Mouse (Mus musculus): ENCODE measurements around the gene 1700021F07Rik. TPM values are rescaled to one million over a fixed set of nuclear protein-coding genes. Genes with fewer than 3 reads are reported as not detected.

The 1700021F07Rik gene
- polyA plus RNA-seq, 1 experiment from 2014 or later = not detected

- 83% methylated on average over 18 of the region's 18 CpGs for WGBS
- Histone ChIP-seq H3K4me1 (peaks cover 18% of the 10 kb centered on the region), H3K36me3 (no peaks in the 10 kb centered on the region)
Observed at GRCm38 (mm10) chr2:173535390-173535789, 13.0 kb downstream of the 1700021F07Rik start.

DNA sequence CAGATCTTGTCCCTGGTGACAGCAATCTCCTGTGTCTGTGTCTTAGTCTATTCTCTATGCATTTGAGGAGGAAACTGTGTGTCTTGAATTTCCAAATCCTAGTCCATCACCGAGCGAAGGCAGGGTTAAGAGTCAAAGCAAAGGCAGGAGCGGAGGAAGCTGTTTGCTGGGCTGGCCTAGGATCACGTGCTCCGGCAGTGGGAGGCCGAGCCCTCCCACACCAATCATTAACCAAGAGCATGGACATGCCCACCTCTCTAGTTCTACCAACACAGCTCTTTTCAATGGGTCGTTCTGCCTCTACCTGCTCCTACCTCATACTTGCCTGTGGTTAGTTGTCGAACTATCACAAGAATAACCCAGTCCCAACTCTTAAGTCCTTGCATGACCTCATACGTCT lies 13.5 kb downstream of the 1700021F07Rik start:
- Histone ChIP-seq H3K4me1 (peaks cover 18% of the 10 kb centered on the region), H3K4me3 (replicated peaks) (no peak overlapping the region), H3K27ac (replicated peaks) (no peak overlapping the region), H3K27me3 (no peaks in the 10 kb centered on the region), H3K36me3 (no peaks in the 10 kb centered on the region), H3K4me2 (replicated peaks) (no peak overlapping the region), H3K9ac (no peak overlapping the region), H3K9me3 (replicated peaks) (no peaks in the 10 kb centered on the region)
- no peak for ATAC-seq (ENCODE audit: insufficient number of reproducible peaks, low FRiP score, low TSS enrichment, low read depth)
- WGBS = 88% methylated on average over 9 of the region's 9 CpGs

More at GRCm38 (mm10) chr2:173535390-173535789, 13.0 kb downstream of the 1700021F07Rik start:
- Histone ChIP-seq H3K4me3 (replicated peaks) (no peak overlapping the region), H3K27ac (replicated peaks) (no peak overlapping the region), H3K9me3 (replicated peaks) (no peaks in the 10 kb centered on the region), H3K27me3 (no peaks in the 10 kb centered on the region), H3K4me2 (replicated peaks) (no peak overlapping the region), H3K9ac (no peak overlapping the region)
- ATAC-seq (ENCODE audit: insufficient number of reproducible peaks, low FRiP score, low TSS enrichment, low read depth) = no peak

GRCm38 (mm10) chr2:173539781-173540180 lies 17.4 kb downstream of the 1700021F07Rik start:
- H3K4me3 ChIP-seq (replicated peaks) = no peak overlapping the region
- no peak overlapping the region for H3K4me2 ChIP-seq (replicated peaks)
- H3K4me1 ChIP-seq = 0 out of 2 replicates have a peak, but pooled peaks cover 4% of the 10 kb centered on the region
- no peak overlapping the region for H3K27ac ChIP-seq (replicated peaks)
- no peak for ATAC-seq (ENCODE audit: insufficient number of reproducible peaks, low FRiP score, low TSS enrichment, low read depth)
- H3K36me3 ChIP-seq = no peaks in the 10 kb centered on the region
- no peak overlapping the region for H3K9ac ChIP-seq
- H3K27me3 ChIP-seq = no peaks in the 10 kb centered on the region
- WGBS = 38% methylated on average over 15 of the region's 15 CpGs
- H3K9me3 ChIP-seq (replicated peaks) = no peaks in the 10 kb centered on the region

DNA sequence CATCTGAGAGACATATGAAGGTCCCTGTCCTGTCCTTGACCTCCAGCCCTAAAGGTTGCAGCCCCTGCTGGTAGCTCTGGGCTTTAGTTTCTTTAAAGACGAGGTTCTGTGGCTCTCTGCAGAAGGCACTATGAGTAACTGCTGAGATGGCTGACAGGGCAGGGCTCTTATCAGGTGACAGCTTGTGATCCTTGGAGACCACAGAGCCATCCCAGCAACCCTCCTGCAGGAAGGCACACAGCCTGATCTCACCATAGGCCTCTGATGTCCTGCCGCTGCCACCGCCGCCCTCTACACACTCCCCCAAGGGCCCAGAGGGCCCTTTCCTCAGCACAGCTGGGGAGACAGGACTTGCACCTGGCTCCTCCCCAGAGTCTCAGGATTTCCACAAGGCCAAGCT lies 19.4 kb downstream of the 1700021F07Rik start:
- 0 out of 2 replicates have a peak, but pooled peaks cover 10% of the 10 kb centered on the region for H3K4me1 ChIP-seq
- H3K9ac ChIP-seq = no peak overlapping the region
- ATAC-seq (ENCODE audit: insufficient number of reproducible peaks, low FRiP score, low TSS enrichment, low read depth) = no peak
- H3K9me3 ChIP-seq (replicated peaks) = no peaks in the 10 kb centered on the region
- no peak overlapping the region for H3K4me3 ChIP-seq (replicated peaks)
- no peak overlapping the region for H3K27ac ChIP-seq (replicated peaks)
- 76% methylated on average over 4 of the region's 4 CpGs for WGBS
- H3K36me3 ChIP-seq = no peaks in the 10 kb centered on the region
- H3K4me2 ChIP-seq (replicated peaks) = no peak overlapping the region
- H3K27me3 ChIP-seq = no peaks in the 10 kb centered on the region

DNA sequence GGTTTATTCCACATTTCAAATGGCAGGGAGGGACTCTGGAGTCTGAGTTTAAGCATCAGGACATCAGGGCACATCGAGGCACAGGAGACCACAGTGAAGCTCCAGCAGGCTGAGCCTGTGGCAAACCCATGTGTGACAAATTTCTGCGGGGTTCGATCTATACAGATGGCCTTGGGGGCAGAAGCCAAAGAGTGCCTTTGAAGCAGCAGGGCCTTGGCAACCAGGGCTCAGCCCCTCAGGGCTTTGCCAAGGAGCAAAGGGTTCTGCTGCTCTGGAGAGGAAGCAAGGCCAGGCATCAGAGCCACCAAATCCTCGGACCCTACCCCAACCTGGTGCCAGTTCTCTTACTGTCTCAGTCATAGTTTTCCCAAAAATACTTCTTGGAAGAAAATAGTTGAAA lies 20.3 kb downstream of the 1700021F07Rik start:
- Histone ChIP-seq H3K4me2 (replicated peaks) (no peak overlapping the region), H3K9ac (no peak overlapping the region), H3K27me3 (no peaks in the 10 kb centered on the region), H3K27ac (replicated peaks) (no peak overlapping the region), H3K36me3 (no peaks in the 10 kb centered on the region), H3K4me3 (replicated peaks) (no peak overlapping the region), H3K4me1 (0 out of 2 replicates have a peak, but pooled peaks cover 10% of the 10 kb centered on the region), H3K9me3 (replicated peaks) (no peaks in the 10 kb centered on the region)
- ATAC-seq (ENCODE audit: insufficient number of reproducible peaks, low FRiP score, low TSS enrichment, low read depth) = no peak
- 57% methylated on average over 4 of the region's 4 CpGs for WGBS

GRCm38 (mm10) chr2:173545992-173546703 lies 23.8 kb downstream of the 1700021F07Rik start:
- peak; percentile 40; the same call in 1 of the 2 replicates for ATAC-seq (ENCODE audit: insufficient number of reproducible peaks, low FRiP score, low TSS enrichment, low read depth)
- no peak overlapping the region for H3K9ac ChIP-seq
- H3K9me3 ChIP-seq (replicated peaks) = no peaks in the 10 kb centered on the region
- 0 out of 2 replicates have a peak, but pooled peaks cover 6% of the 10 kb centered on the region for H3K4me1 ChIP-seq
- H3K36me3 ChIP-seq = no peaks in the 10 kb centered on the region
- H3K27me3 ChIP-seq = no peaks in the 10 kb centered on the region
- H3K4me2 ChIP-seq (replicated peaks) = no peak overlapping the region
- 43% methylated on average over 15 of the region's 15 CpGs for WGBS
- H3K4me3 ChIP-seq (replicated peaks) = no peak overlapping the region
- H3K27ac ChIP-seq (replicated peaks) = no peak overlapping the region

DNA sequence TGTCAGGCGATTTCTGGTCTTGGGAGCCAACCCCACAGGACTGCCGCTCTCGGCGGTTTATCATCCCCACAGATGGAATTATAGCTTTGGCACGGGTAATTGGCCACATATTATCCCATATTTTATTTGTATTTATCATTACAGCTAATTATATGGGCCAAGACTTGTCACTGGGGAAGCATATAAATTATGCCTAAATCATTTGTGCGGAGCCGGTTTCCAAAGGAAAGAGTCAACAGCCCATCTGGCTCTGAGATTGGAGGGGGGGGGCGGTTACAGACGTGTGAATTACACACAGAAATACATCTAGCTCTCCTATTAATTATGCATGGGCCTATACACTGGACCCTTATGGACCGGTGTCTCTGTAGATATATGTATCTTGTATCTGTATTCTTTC lies 26.9 kb downstream of the 1700021F07Rik start:
- no peak overlapping the region for H3K9ac ChIP-seq
- H3K4me1 ChIP-seq = 0 out of 2 replicates have a peak, but pooled peaks cover 6% of the 10 kb centered on the region
- 79% methylated on average over 10 of the region's 10 CpGs for WGBS
- H3K27ac ChIP-seq (replicated peaks) = no peak overlapping the region
- H3K36me3 ChIP-seq = no peaks in the 10 kb centered on the region
- no peak for ATAC-seq (ENCODE audit: insufficient number of reproducible peaks, low FRiP score, low TSS enrichment, low read depth)
- no peak overlapping the region for H3K4me3 ChIP-seq (replicated peaks)
- H3K27me3 ChIP-seq = no peaks in the 10 kb centered on the region
- H3K9me3 ChIP-seq (replicated peaks) = no peaks in the 10 kb centered on the region
- no peak overlapping the region for H3K4me2 ChIP-seq (replicated peaks)

DNA sequence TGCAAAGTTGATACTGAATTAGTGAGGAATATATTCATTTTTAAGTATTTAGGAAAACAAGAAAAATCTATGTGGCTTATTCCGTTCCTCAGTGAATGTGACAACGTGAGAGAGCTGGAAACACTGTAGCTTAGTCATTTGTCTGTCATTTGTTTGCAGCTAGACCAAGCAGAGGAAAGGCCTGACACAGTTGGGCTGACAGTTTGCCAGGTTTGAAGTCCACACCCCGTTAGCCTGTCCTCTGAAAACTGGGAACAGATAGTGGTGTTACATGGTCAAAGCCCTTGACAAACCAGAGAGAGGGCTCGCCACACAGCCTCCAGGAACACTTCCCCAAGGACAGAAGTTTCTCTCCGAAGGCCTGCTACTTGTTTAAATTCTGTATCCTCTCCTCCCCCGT lies 28.3 kb downstream of the 1700021F07Rik start:
- Histone ChIP-seq H3K9me3 (replicated peaks) (no peaks in the 10 kb centered on the region), H3K4me1 (0 out of 2 replicates have a peak, but pooled peaks cover 6% of the 10 kb centered on the region), H3K27me3 (no peaks in the 10 kb centered on the region), H3K27ac (replicated peaks) (no peak overlapping the region), H3K9ac (no peak overlapping the region), H3K36me3 (no peaks in the 10 kb centered on the region), H3K4me3 (replicated peaks) (no peak overlapping the region), H3K4me2 (replicated peaks) (no peak overlapping the region)
- no peak for ATAC-seq (ENCODE audit: insufficient number of reproducible peaks, low FRiP score, low TSS enrichment, low read depth)
- 68% methylated on average over 6 of the region's 6 CpGs for WGBS

DNA sequence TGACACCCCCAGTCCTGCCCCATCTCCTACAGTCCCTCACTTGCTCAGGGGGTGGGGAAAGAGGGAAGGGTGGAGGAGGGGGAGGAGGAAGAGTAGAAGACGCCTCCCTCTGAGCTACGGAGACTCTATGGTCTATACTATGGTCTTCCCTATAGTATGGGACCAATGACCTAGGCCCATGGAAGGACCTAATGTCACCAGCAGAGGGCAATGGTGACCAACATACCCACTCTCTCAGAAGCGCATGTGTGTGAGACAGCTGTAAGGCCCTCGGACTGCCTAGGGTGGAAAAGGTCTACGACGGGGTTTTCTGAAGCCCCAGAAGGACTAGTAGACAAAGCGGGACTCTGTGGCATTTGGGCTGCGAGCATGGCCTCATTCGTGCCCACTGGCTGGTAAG lies 31.5 kb downstream of the 1700021F07Rik start:
- no peak for ATAC-seq (ENCODE audit: insufficient number of reproducible peaks, low FRiP score, low TSS enrichment, low read depth)
- Histone ChIP-seq H3K4me2 (replicated peaks) (no peak overlapping the region), H3K27me3 (no peaks in the 10 kb centered on the region), H3K4me3 (replicated peaks) (no peak overlapping the region), H3K36me3 (no peaks in the 10 kb centered on the region), H3K9me3 (replicated peaks) (no peaks in the 10 kb centered on the region), H3K9ac (no peak overlapping the region), H3K4me1 (no peaks in the 10 kb centered on the region), H3K27ac (replicated peaks) (no peak overlapping the region)
- 43% methylated on average over 9 of the region's 9 CpGs for WGBS

- H3K4me2 ChIP-seq (replicated peaks) = no peak overlapping the region
- 0 out of 2 replicates have a peak, but pooled peaks cover 2% of the 10 kb centered on the region for H3K4me1 ChIP-seq
- no peaks in the 10 kb centered on the region for H3K36me3 ChIP-seq
- no peaks in the 10 kb centered on the region for H3K9me3 ChIP-seq (replicated peaks)
- no peaks in the 10 kb centered on the region for H3K27me3 ChIP-seq
- 43% methylated on average over 12 of the region's 12 CpGs for WGBS
- ATAC-seq (ENCODE audit: insufficient number of reproducible peaks, low FRiP score, low TSS enrichment, low read depth) = no peak
- no peak overlapping the region for H3K9ac ChIP-seq
- H3K27ac ChIP-seq (replicated peaks) = no peak overlapping the region
- H3K4me3 ChIP-seq (replicated peaks) = no peak overlapping the region
Observed at GRCm38 (mm10) chr2:173558754-173559396, 36.5 kb downstream of the 1700021F07Rik start.

DNA sequence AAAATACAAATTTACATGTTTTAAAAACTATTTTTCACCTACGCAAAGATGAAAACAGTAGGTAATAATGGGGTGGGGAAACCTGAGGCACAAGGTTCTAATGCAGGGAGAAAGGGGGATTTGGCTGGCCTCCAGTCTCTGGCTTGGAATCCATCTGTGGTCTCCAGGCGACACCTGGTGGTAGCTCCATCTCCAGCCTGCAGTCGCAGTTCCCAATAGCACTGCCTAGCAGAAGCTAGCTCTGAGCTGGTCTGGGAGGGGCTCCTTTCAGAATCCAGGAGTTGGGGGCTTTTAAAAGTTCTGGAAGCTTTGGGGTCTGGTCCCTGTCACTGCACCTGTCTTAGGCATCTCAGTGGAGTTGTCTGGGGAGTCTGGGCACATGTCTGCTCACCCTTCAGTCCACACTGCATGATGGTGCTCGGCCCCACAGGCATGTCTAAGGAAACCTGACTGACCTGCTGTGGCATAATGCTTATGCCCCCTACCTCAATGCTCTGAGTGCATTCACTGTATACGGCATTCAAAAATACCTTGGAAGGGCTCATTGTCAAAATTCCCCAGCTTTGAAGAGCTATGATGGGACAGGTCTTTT lies 39.6 kb downstream of the 1700021F07Rik start:
- peaks cover 10% of the 10 kb centered on the region; the same call in 1 of the 2 replicates for H3K4me1 ChIP-seq
- peak; percentile 18; the same call in 1 of the 2 replicates for ATAC-seq (ENCODE audit: insufficient number of reproducible peaks, low FRiP score, low TSS enrichment, low read depth)

More for the DNA sequence above, 39.6 kb downstream of the 1700021F07Rik start:
- Histone ChIP-seq H3K27ac (replicated peaks) (no peak overlapping the region), H3K4me3 (replicated peaks) (no peak overlapping the region), H3K4me2 (replicated peaks) (no peak overlapping the region), H3K9me3 (replicated peaks) (no peaks in the 10 kb centered on the region), H3K36me3 (no peaks in the 10 kb centered on the region), H3K9ac (no peak overlapping the region), H3K27me3 (no peaks in the 10 kb centered on the region)
- 33% methylated on average over 5 of the region's 5 CpGs for WGBS

All from embryonic facial prominence, embryonic 15.5 days (tissue).